Mouse (Mus musculus) kidney, postnatal 4 days (tissue): ENCODE measurements at regions not wholly inside any gene's neighbourhood (a gene's known extent, or its start where the extent isn't known, plus 50 kb on each side); places are given as distances from the start of the nearest gene placed in this dataset.
"Not testable (repeated sequence)": the region's sequence is repeated elsewhere in the genome, so short reads cannot be mapped to it uniquely, and the experiment has no call there.

Experiments
- DNase-seq, 2 experiments: peaks; one replicate each; pipeline ENCODE4 v3.0.0; 2021; ENCODE audit warnings: mixed read lengths in 2 of 2

DNA sequence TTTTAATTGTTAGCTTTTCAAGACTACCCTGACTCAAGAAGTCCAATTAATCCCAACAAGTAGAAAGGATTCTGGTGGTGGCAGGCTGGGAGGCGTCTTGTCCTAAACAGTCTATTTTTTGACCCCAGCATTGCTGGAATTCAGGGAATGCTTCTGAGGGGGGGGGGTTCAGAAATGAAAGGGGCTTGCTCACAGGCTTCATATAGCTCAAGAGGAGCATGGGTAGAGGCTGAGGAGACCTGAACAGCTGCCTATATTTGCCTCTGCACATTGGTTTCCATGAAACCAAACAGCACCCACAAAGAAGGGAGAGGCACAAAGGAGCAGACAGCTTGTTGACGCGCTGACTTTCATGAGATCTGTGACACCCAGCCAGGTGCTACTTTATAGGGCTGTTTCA, 247.3 kb downstream of the Fgf9 start:
- peak in 1 of 2 experiments; percentile 8 for DNase-seq

DNA sequence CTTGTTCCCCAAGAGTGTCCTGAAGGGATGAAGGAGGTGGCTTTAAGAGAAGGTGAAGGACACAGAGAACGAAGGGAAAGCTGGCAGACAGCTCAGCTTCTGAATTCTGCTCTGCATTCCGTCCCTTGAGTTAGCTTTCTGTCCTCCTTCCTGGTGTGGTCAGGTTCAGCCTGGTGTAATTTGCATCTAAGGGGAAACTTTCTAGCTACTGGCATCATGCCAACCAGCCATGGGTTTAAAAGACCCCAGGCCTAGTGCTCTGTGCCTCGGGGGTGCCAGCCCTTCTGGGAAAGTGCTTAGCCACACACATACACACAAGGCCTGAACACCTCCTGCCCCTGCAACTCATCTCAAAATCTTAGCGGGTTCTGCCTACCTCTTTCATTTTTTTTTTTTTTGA, 246.9 kb downstream of the Fgf9 start:
- DNase-seq, result peak in 1 of 2 experiments; percentile 12

- no peak for DNase-seq
These were observed 237.3 kb downstream of the Fgf9 start for GRCm38 (mm10) chr14:58307695-58308094.

DNA sequence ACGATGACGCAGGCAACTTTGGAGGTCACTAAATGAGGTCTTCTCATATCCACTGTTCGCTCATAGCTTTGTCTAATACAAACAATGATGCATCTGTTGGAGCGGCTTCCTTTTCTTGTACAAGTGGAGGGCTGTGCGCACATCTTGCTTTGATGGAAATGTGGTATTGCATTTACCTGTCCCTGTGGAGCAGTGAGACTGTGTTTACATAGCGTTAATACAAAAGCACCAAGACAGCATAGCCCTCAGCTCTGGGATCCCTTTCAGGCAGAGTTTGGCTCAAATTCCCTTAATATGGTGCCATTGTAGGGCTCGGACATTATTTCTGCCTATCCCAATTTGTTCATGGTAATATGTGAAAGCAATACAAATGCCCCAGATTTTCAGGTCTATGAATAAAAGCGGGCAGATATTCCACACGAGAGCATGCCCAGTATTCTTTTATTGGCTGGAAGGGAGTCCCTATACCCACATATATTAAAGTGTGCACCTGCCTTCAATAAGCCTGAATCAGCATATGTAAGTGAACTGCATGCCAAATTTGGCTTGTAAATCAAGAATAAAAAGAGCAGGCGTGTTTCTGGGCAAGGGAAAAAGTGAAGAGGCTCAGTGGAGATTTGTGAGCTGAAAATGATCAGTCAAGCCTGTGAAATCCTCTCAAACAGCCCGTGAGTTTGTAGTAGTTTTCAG, 236.6 kb downstream of the Fgf9 start:
- no peak for DNase-seq

- peak in 1 of 2 experiments; percentile 21 for DNase-seq
These were observed 230.1 kb downstream of the Fgf9 start for GRCm38 (mm10) chr14:58300411-58300887.

DNA sequence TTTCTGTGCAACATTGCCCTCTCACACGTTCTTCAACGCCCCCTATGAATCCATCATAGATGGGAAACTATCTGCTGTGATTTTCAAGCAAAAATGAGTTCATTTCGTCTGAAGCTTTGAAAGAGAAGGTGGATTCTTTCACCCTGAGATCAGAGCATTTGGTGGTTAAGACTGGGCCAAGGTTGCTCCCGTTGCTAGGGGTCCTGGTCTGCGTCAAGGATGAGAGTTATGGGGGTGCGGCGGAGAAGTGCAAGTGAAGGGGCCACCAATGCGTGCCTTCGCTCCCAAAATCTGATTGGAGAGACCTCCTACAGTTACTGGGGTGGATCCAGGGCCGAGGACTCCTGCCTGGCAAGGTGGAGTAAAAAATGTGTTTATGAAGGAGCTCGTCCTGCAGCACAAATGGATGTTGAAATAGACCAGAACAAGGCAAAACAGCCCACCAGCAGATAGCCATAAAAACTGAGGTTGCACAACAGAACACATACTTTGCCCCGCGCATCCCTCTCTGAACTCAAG, 215.7 kb downstream of the Fgf9 start:
- peak in 1 of 2 experiments; percentile 28 for DNase-seq

GRCm38 (mm10) chr14:58282708-58283290, 212.5 kb downstream of the Fgf9 start:
- DNase-seq, result no peak

DNA sequence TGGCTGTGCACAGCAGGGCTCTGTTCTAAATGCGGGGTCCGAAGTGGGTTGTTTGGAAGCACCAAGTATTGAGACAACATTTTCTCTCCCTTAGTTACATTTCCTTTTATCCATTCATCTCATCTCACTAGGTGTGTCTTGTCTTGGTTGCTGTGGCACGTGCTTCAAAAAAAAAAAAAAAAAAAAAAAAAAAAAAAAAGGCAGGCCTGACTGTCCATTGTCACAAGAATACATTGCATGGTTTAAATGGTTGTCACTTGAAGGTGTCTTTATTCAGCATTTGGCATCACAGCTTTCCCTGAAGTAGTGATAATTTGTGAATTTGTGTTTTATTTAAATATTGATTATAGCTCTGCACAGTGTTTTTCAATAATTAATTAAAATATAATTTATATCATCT, 211.9 kb downstream of the Fgf9 start:
- DNase-seq, result no peak

DNA sequence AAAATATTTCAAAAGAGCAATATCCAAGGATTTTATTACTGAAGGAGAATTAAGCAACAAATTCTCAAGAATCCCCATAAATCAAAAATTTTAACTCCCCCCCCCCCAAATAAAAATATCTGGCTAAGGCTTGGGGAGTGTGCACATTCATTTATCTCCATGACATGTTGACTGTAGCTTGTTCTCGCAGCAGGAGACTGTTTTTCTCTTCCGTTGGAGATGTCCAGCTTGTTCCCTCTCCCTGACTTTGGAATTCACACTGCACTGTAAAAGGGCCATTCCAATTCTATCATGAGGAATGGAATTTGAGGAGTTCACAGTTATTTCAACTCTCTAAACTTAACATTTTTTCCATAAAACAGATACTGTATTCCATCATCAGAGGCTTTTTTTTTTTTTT, 204.1 kb downstream of the Fgf9 start:
- not testable (repeated sequence) for DNase-seq

GRCm38 (mm10) chr14:58273693-58274419, 203.5 kb downstream of the Fgf9 start:
- no peak for DNase-seq

GRCm38 (mm10) chr14:58265373-58265772, 195.0 kb downstream of the Fgf9 start:
- DNase-seq, result no peak

- peak in 1 of 2 experiments; percentile 23 for DNase-seq
These were observed 194.1 kb downstream of the Fgf9 start for GRCm38 (mm10) chr14:58264401-58264800.

DNA sequence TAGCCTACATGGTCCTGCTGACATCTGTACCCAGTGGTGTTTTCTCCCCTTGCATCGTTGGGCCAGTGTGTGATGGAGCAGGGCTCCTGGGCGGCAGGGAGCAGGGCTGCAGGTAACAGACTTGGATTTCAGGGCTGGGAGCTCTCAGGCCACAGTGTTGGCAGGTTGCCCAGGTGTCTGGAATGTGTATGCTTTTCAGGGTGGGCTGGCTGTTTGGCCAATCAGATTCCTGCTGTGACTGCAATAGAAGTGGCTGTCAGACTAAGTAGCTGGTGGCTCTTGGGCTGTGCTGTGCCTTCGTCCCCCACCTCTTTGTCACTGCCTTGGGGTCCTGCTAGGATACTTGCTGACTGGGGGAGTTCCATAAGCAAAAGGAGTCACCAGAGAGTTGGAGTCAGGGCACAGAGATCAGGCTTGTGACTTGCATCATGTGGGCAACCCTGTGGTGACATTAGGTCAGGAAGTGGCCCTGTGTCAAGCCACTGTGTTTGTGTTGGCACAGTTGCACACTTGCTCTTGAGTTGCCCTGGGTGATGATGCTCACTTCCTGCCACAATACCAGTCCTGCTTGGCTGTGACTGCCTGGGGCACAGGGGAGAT, 183.1 kb downstream of the Fgf9 start:
- peak; percentile 87 to 92 for DNase-seq

DNA sequence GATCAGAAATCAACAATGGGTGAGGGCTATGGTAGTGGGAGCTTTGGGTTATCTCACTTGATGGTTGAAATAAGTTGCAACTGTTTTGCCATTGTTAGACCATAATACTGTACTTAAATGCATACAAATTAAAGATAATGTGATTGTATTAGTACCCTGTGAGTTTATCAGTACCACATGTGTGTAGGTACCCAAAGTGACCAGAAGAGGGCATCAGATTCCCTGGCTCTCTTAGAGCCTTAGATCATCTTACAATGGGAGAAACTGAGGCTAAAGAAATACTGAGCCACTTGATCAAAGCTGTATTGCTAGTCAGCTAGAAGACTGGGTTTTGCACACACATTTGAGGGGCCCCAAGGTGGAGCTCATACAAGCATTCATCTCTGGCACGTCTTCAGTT, 155.5 kb downstream of the Fgf9 start:
- DNase-seq, result no peak

GRCm38 (mm10) chr14:58224419-58224818, 154.1 kb downstream of the Fgf9 start:
- DNase-seq, result no peak

- DNase-seq, result peak in 1 of 2 experiments; percentile 6
These were observed 138.1 kb downstream of the Fgf9 start for GRCm38 (mm10) chr14:58208401-58208800.

- no peak for DNase-seq
These were observed 132.4 kb downstream of the Fgf9 start for GRCm38 (mm10) chr14:58202607-58203295.

- DNase-seq, result peak in 1 of 2 experiments; percentile 8
These were observed 119.6 kb downstream of the Fgf9 start for GRCm38 (mm10) chr14:58189948-58190347.

DNA sequence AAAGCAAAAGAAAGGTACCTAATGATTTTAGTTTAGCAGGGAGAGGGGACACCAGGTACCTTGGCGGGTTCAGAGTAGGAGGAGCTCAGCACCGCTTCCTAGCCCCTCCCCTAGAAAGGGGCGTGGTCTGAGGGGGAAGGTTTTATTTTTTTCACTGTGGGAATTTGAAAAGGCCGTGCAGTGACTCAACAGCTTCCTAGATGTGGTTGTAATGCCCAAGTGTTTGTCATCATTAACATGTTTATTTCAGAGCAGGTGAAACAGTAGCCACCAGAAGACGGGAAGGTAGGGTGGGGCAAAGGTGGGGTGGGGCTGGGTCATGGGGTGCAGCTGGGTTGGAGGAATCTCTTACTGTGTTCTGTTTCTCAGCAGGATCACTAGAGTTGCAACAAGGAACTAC, 112.5 kb downstream of the Fgf9 start:
- no peak for DNase-seq

DNA sequence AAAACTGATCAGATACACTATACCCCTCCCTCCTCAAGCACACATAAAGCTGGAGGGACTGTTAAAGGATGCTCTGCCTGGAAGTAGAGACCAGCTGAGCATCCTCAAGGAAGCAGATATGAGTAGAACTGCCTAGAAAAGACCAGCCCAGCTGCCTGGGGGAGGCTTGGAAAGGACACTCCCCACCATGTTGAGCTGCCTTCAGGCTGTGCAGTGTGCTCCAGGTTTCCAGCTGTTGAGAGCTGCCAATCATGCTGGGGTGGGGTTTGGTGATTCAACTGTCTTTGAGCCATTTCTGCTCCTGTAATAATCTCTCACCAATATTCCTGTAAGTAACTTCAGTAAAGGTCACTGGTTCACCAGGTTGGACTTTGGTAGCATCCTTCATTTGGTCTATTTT, 110.4 kb downstream of the Fgf9 start:
- no peak for DNase-seq

- DNase-seq, result peak; percentile 21 to 50
These were observed 105.5 kb downstream of the Fgf9 start for GRCm38 (mm10) chr14:58175651-58176363.

GRCm38 (mm10) chr14:58174512-58174911, 104.2 kb downstream of the Fgf9 start:
- no peak for DNase-seq
